23 mouse cellular contexts compared by ENCODE assay signal in genomic region chr9:64802561-64802960, GRCm38 (mm10). TPM values are rescaled to one million over a fixed set of nuclear protein-coding genes. Genes with fewer than 3 reads are reported as not detected.
A peak's percentile ranks its signal among the peaks of the same experiment; 100 is the strongest.
DNase-seq lines count a peak whose midpoint lies in the region; ATAC-seq and TF ChIP-seq lines count a peak whose summit lies in the region.
"Had no signal": no experiment of that assay in that cellular context is flagged by ENCODE, and none has a peak within 500 bp of the region (broad histone marks: within the 10 kb centered on the region; RNA-seq: fewer than 3 reads in every experiment).

No protein-coding gene starts in this region.

- no peaks in the 10 kb centered on the region for H3K36me3 ChIP-seq in heart, adult 2 months (ENCODE audit: control insufficient read depth, insufficient read depth, low read length)
- H3K36me3 ChIP-seq in liver, postnatal 0 days (replicated peaks; ENCODE audit: insufficient read depth, low read length) = no peaks in the 10 kb centered on the region
- no peaks in the 10 kb centered on the region for H3K36me3 ChIP-seq in liver, embryonic 11.5 days (ENCODE audit: control insufficient read depth, insufficient read depth, low read length)
- no peaks in the 10 kb centered on the region for H3K36me3 ChIP-seq in midbrain, embryonic 11.5 days (ENCODE audit: control insufficient read depth, insufficient read depth, low read length)
- H3K36me3 ChIP-seq in midbrain, embryonic 15.5 days (replicated peaks) = no peaks in the 10 kb centered on the region
- H3K36me3 ChIP-seq: G1E had no signal

- peak; percentile 73 for DNase-seq in heart, adult 11 months
- no peak for DNase-seq in heart, adult 2 months
- no peak for DNase-seq in liver, postnatal 0 days
- no peak for DNase-seq in liver, embryonic 11.5 days (ENCODE audit: low spot score)
- peak; percentile 37 for DNase-seq in midbrain, embryonic 11.5 days (ENCODE audit: low spot score, missing footprints)
- no peak for DNase-seq in layer of hippocampus, adult 9-11 months
- DNase-seq: adrenal gland, adult 2 months; adrenal gland, adult 8-10 months; adrenal gland, postnatal 10 days; adrenal gland, postnatal 14 days; adrenal gland, postnatal 25 days; adrenal gland, postnatal 36 days; B cell, adult 2 months; cerebellum, adult 11 months; cerebellum, adult 11-12 months; cerebellum, adult 18-20 months had no signal

- H3K27ac ChIP-seq in heart, adult 2 months = no peak overlapping the region
- H3K27ac ChIP-seq in liver, postnatal 0 days (ENCODE audit: low read depth) = peak overlapping the region; percentile 70
- H3K27ac ChIP-seq in liver, embryonic 11.5 days (ENCODE audit: low read depth, low read length) = no peak overlapping the region
- H3K27ac ChIP-seq in midbrain, embryonic 11.5 days (ENCODE audit: low read depth, low read length) = no peak overlapping the region
- H3K27ac ChIP-seq in midbrain, embryonic 15.5 days = no peak overlapping the region
- H3K27ac ChIP-seq in bone marrow, adult 2 months (ENCODE audit: control insufficient read depth, insufficient read depth, low read depth, low read length, poor library complexity) = 0 out of 2 replicates have a peak overlapping the region, but pooled peaks have one; percentile 0

- no peak overlapping the region for H3K4me2 ChIP-seq in liver, postnatal 0 days (ENCODE audit: low read depth, low read length)
- no peak overlapping the region for H3K4me2 ChIP-seq in liver, embryonic 11.5 days
- H3K4me2 ChIP-seq in midbrain, embryonic 11.5 days = no peak overlapping the region
- no peak overlapping the region for H3K4me2 ChIP-seq in midbrain, embryonic 15.5 days

- intact Hi-C loops in heart, adult 2 months (cut with DNase I) = loop anchor here (10.0 kb wide), 1 partner anchor 222 kb away; the partner anchor contains the start of gene Hacd3

- peaks cover 5% of the 10 kb centered on the region; the same call in 1 of the 2 replicates for H3K9me3 ChIP-seq in liver, postnatal 0 days (ENCODE audit: low read length)
- no peaks in the 10 kb centered on the region for H3K9me3 ChIP-seq in liver, embryonic 11.5 days (ENCODE audit: control insufficient read depth, low read length)
- H3K9me3 ChIP-seq in midbrain, embryonic 11.5 days (ENCODE audit: control insufficient read depth, low read length) = no peaks in the 10 kb centered on the region
- H3K9me3 ChIP-seq in midbrain, embryonic 15.5 days = no peaks in the 10 kb centered on the region

- peaks cover 1% of the 10 kb centered on the region for H3K4me1 ChIP-seq in heart, adult 2 months (ENCODE audit: control insufficient read depth, insufficient read depth, low read length)
- peaks cover 40% of the 10 kb centered on the region for H3K4me1 ChIP-seq in liver, postnatal 0 days (ENCODE audit: insufficient read depth)
- peaks cover 14% of the 10 kb centered on the region for H3K4me1 ChIP-seq in liver, embryonic 11.5 days (replicated peaks; ENCODE audit: control insufficient read depth, insufficient read depth, low read length)
- no peaks in the 10 kb centered on the region for H3K4me1 ChIP-seq in midbrain, embryonic 11.5 days (ENCODE audit: control insufficient read depth, insufficient read depth, low read length)
- no peaks in the 10 kb centered on the region for H3K4me1 ChIP-seq in midbrain, embryonic 15.5 days
- H3K4me1 ChIP-seq in bone marrow, adult 2 months (ENCODE audit: control insufficient read depth, insufficient read depth, low read length) = peaks cover 1% of the 10 kb centered on the region; the same call in 1 of the 2 replicates

- H3K79me2 ChIP-seq in heart, adult 2 months (replicated peaks; ENCODE audit: control insufficient read depth, insufficient read depth, low read length) = no peaks in the 10 kb centered on the region

- H3K9ac ChIP-seq in heart, adult 2 months (ENCODE audit: low read depth, low read length) = no peak overlapping the region
- H3K9ac ChIP-seq in liver, postnatal 0 days (replicated peaks) = no peak overlapping the region
- no peak overlapping the region for H3K9ac ChIP-seq in liver, embryonic 11.5 days (ENCODE audit: low read depth, low read length)
- H3K9ac ChIP-seq in midbrain, embryonic 11.5 days (ENCODE audit: low read length) = no peak overlapping the region
- H3K9ac ChIP-seq in midbrain, embryonic 15.5 days = no peak overlapping the region

- WGBS in heart, adult 2 months = 86% methylated on average over 5 of the region's 5 CpGs
- 91% methylated on average over 5 of the region's 5 CpGs for WGBS in liver, postnatal 0 days (ENCODE audit: insufficient replicate concordance)
- WGBS in liver, embryonic 11.5 days = 84% methylated on average over 5 of the region's 5 CpGs
- WGBS in midbrain, embryonic 11.5 days = 83% methylated on average over 5 of the region's 5 CpGs
- WGBS in midbrain, embryonic 15.5 days = 87% methylated on average over 5 of the region's 5 CpGs
- WGBS in bone marrow, adult 2 months = 90% methylated on average over 5 of the region's 5 CpGs

- no peak for TF ChIP-seq EP300 in heart, adult 2 months (IDR thresholded peaks at IDR 0.05; ENCODE audit: insufficient read depth, low read depth, low read length)
- no peak for TF ChIP-seq EP300 in liver, postnatal 0 days (IDR thresholded peaks at IDR 0.05; ENCODE audit: low read depth)

- no peak for TF ChIP-seq POLR2A in heart, adult 2 months (IDR thresholded peaks at IDR 0.05; ENCODE audit: insufficient read depth, low read depth, low read length)
- no peak for TF ChIP-seq POLR2A in bone marrow, adult 2 months (IDR thresholded peaks at IDR 0.05; ENCODE audit: borderline replicate concordance, control insufficient read depth, low read depth, low read length)

- H3K27me3 ChIP-seq in heart, adult 2 months (ENCODE audit: control insufficient read depth, insufficient read depth, low read length) = no peaks in the 10 kb centered on the region
- no peaks in the 10 kb centered on the region for H3K27me3 ChIP-seq in liver, postnatal 0 days (ENCODE audit: insufficient read depth, low read length)
- no peaks in the 10 kb centered on the region for H3K27me3 ChIP-seq in liver, embryonic 11.5 days (replicated peaks; ENCODE audit: control insufficient read depth, insufficient read depth, low read length)
- no peaks in the 10 kb centered on the region for H3K27me3 ChIP-seq in midbrain, embryonic 11.5 days (ENCODE audit: control insufficient read depth, insufficient read depth, low read length)
- no peaks in the 10 kb centered on the region for H3K27me3 ChIP-seq in midbrain, embryonic 15.5 days (replicated peaks)
- H3K27me3 ChIP-seq: CH12.LX, Patski had no signal

- H3K4me3 ChIP-seq in heart, adult 2 months = no peak overlapping the region
- no peak overlapping the region for H3K4me3 ChIP-seq in liver, postnatal 0 days (ENCODE audit: low read depth, low read length)
- no peak overlapping the region for H3K4me3 ChIP-seq in liver, embryonic 11.5 days (ENCODE audit: low read depth, low read length)
- H3K4me3 ChIP-seq in midbrain, embryonic 11.5 days (ENCODE audit: low read depth, low read length) = no peak overlapping the region
- H3K4me3 ChIP-seq in midbrain, embryonic 15.5 days = no peak overlapping the region
- H3K4me3 ChIP-seq in bone marrow, adult 2 months (replicated peaks; ENCODE audit: control insufficient read depth, low read depth, low read length) = no peak overlapping the region

- TF ChIP-seq CTCF in heart, adult 2 months (IDR thresholded peaks at IDR 0.05) = no peak
- TF ChIP-seq CTCF in liver, postnatal 0 days (IDR thresholded peaks at IDR 0.05; ENCODE audit: low read depth) = no peak
- no peak for TF ChIP-seq CTCF in bone marrow, adult 2 months (IDR thresholded peaks at IDR 0.05; ENCODE audit: control insufficient read depth, insufficient read depth, low read length)

- no peak for ATAC-seq in liver, postnatal 0 days
- no peak for ATAC-seq in liver, embryonic 11.5 days (replicated peaks; ENCODE audit: low FRiP score)
- ATAC-seq in midbrain, embryonic 11.5 days (ENCODE audit: low FRiP score) = no peak
- no peak for ATAC-seq in midbrain, embryonic 15.5 days (replicated peaks)
- ATAC-seq: activated CD4-positive, CD25-positive, alpha-beta regulatory T cell, adult 4 months; CD4-positive, CD25-positive, alpha-beta regulatory T cell, adult 4 months; Patski had no signal

RNA-seq across cellular contexts. Expression of gene Dennd4a, which starts 8.6 kb away (rescaled TPM):
- 10 to 100 TPM in 1 of 2 experiments, 1 to 10 TPM in 1; 6.8 to 10.2 TPM for total RNA-seq in heart, adult 2 months (2021)
- 4.5 and 6.0 TPM in 2 replicates for polyA plus RNA-seq in heart, adult 2 months (2012; rRNA removed)
- polyA plus RNA-seq in liver, postnatal 0 days (2015; fragmentation: Nextera tagmentation; extraction: Ambion mirVana) = 13.7 TPM in 2 replicates
- polyA plus RNA-seq in liver, embryonic 11.5 days (2014; fragmentation: Nextera tagmentation; extraction: Ambion mirVana) = 19.1 and 22.6 TPM in 2 replicates
- polyA plus RNA-seq in midbrain, embryonic 11.5 days (2014; fragmentation: Nextera tagmentation; extraction: Ambion mirVana) = 8.4 and 8.9 TPM in 2 replicates
- polyA plus RNA-seq in midbrain, embryonic 15.5 days (2015; fragmentation: Nextera tagmentation; extraction: Ambion mirVana) = 10.9 and 12.0 TPM in 2 replicates
- 77.2 and 86.3 TPM in 2 replicates for polyA plus RNA-seq in bone marrow, adult 2 months (2011; ENCODE audit: insufficient read depth, insufficient read length, low replicate concordance, missing spikeins)

Comparison
In these comparisons a context has a peak if more than half of its experiments do, and no peak if none do; other contexts are left out.
1. DNase-seq: peak in heart, adult 11 months (single experiment) and midbrain, embryonic 11.5 days (single experiment); none in heart, adult 2 months (0 of 2), liver, postnatal 0 days (single experiment), liver, embryonic 11.5 days (single experiment) and layer of hippocampus, adult 9-11 months (single experiment).
2. H3K27ac ChIP-seq: peak in liver, postnatal 0 days (single experiment) and bone marrow, adult 2 months (single experiment); none in heart, adult 2 months (single experiment), liver, embryonic 11.5 days (single experiment), midbrain, embryonic 11.5 days (single experiment) and midbrain, embryonic 15.5 days (single experiment).